Mouse (Mus musculus): ENCODE data around the gene Brinp2. TPM values are rescaled to one million over a fixed set of nuclear protein-coding genes. Genes with fewer than 3 reads are reported as not detected.

Brinp2 gene
- total and polyA plus RNA-seq, 2 experiments from 2014 or later = 40.6 to 54.1 TPM

DNA sequence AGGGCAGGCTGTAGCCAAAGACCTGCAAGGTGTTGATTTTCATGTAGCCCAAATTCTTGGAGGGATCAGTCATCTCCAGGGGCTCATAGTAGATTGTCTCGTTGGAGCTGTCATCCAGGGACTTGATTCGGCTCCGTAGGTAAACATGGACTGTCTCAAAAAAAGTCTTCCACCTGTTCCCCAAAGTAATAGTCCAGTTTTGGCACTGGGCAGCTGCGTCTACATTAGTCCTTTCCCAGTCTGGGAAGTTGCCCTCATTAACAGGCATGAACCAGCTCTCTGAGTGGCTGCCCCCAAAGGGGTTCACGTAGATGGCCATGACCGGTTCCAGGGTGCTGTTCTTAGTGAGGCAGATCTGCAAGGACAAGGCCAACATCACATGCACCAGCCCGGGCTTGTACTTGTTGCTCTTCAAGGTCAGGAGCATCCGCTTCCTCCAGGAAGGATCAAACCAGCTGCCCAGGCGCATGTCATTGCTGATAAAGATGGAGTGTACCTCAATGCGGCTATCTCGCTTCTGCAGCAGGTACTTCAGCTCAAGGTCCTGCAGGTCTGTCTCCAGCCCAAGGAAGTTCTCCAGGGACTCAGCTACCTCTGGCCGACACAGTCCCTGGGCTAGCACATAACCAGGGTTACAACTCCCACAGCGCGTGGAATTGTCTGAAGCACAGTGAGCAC lies 109.5 kb downstream of the Brinp2 start:
- no peaks in the 10 kb centered on the region for H3K27me3 ChIP-seq (ENCODE audit: insufficient read depth, low read length)
- H3K9ac ChIP-seq = no peak overlapping the region
- no peaks in the 10 kb centered on the region for H3K9me3 ChIP-seq (ENCODE audit: low read length)
- peaks cover 29% of the 10 kb centered on the region for H3K36me3 ChIP-seq (ENCODE audit: insufficient read depth)
- WGBS = 96% methylated on average over 14 of the region's 14 CpGs
- H3K4me1 ChIP-seq (ENCODE audit: insufficient read depth) = no peaks in the 10 kb centered on the region
- no peak for TF ChIP-seq CTCF (IDR thresholded peaks at IDR 0.05; ENCODE audit: low read depth)
- H3K27ac ChIP-seq (ENCODE audit: low read depth, low read length) = no peak overlapping the region
- no peak overlapping the region for H3K4me2 ChIP-seq (ENCODE audit: low read depth)
- no peak overlapping the region for H3K4me3 ChIP-seq (ENCODE audit: low read depth, low read length)
- ATAC-seq (no peak), DNase-seq (no peak)

GRCm38 (mm10) chr1:158245486-158245885 lies 110.6 kb downstream of the Brinp2 start:
- no peak overlapping the region for H3K9ac ChIP-seq
- H3K4me2 ChIP-seq (ENCODE audit: low read depth) = no peak overlapping the region
- DNase-seq = no peak
- H3K27ac ChIP-seq (ENCODE audit: low read depth, low read length) = no peak overlapping the region
- H3K4me1 ChIP-seq (ENCODE audit: insufficient read depth) = no peaks in the 10 kb centered on the region
- peaks cover 29% of the 10 kb centered on the region for H3K36me3 ChIP-seq (ENCODE audit: insufficient read depth)
- ATAC-seq = no peak
- no peaks in the 10 kb centered on the region for H3K27me3 ChIP-seq (ENCODE audit: insufficient read depth, low read length)
- 86% methylated on average over 8 of the region's 8 CpGs for WGBS
- TF ChIP-seq CTCF (IDR thresholded peaks at IDR 0.05; ENCODE audit: low read depth) = no peak
- no peak overlapping the region for H3K4me3 ChIP-seq (ENCODE audit: low read depth, low read length)
- no peaks in the 10 kb centered on the region for H3K9me3 ChIP-seq (ENCODE audit: low read length)

DNA sequence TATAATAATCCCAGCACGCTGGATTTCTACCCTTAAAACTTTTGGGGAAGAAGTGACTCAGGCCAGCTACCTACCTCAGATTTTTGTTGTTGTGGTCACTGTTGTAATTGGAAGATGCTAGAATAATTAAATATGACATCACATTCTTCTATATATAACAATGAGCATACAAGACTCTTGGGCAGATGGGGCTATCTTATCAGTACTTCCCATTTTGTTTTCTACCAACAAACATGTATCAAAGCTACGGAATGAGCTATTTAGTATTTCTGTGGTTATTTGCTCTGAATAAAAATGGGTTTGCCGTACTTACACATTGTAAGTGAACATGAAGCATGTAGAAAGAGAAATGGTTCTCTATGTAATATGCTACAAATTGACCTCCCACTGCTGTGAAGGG lies 112.1 kb downstream of the Brinp2 start:
- H3K4me2 ChIP-seq (ENCODE audit: low read depth) = no peak overlapping the region
- no peaks in the 10 kb centered on the region for H3K4me1 ChIP-seq (ENCODE audit: insufficient read depth)
- no peak for TF ChIP-seq CTCF (IDR thresholded peaks at IDR 0.05; ENCODE audit: low read depth)
- no peak overlapping the region for H3K27ac ChIP-seq (ENCODE audit: low read depth, low read length)
- WGBS = 94% methylated on average over 3 of the region's 3 CpGs
- H3K36me3 ChIP-seq (ENCODE audit: insufficient read depth) = peaks cover 26% of the 10 kb centered on the region
- no peak overlapping the region for H3K4me3 ChIP-seq (ENCODE audit: low read depth, low read length)
- no peaks in the 10 kb centered on the region for H3K9me3 ChIP-seq (ENCODE audit: low read length)
- no peak for DNase-seq
- H3K9ac ChIP-seq = no peak overlapping the region
- ATAC-seq = no peak
- no peaks in the 10 kb centered on the region for H3K27me3 ChIP-seq (ENCODE audit: insufficient read depth, low read length)

DNA sequence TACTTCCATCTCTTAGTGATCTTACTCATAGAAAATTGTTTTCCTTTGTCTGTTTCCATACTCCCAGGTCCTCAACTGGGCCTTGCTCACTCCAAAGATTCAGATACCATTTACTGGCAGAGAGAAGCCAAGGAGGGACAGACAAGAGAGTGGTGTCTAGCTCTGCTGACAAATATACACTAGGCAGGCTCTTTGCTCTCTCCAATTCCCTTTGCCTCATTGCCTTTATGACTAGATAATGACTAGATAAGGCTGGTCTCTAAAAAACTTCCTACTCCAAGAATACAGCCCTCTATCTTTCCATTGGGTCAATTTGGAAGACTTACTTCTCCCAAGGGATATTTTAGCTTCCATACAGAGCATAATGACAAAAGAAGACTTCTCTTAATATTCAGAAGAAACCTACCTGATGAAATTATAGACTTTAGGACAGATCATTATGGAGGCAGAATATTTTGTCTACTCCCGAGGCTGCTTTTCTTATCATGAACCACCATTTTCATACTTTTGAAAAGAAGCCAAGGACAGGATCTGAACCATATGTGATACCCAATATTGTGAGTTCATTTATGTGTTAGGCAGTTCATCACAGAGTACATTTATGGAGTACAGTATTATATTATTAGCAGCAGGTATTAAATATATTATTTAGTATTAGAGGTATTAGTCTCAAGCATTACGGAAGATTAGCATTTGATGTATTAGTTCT lies 114.1 kb downstream of the Brinp2 start:
- Histone ChIP-seq H3K27ac (ENCODE audit: low read depth, low read length) (no peak overlapping the region), H3K36me3 (ENCODE audit: insufficient read depth) (peaks cover 13% of the 10 kb centered on the region), H3K9me3 (ENCODE audit: low read length) (no peaks in the 10 kb centered on the region), H3K4me3 (ENCODE audit: low read depth, low read length) (no peak overlapping the region), H3K9ac (no peak overlapping the region), H3K4me2 (ENCODE audit: low read depth) (no peak overlapping the region), H3K27me3 (ENCODE audit: insufficient read depth, low read length) (no peaks in the 10 kb centered on the region), H3K4me1 (ENCODE audit: insufficient read depth) (no peaks in the 10 kb centered on the region)
- DNase-seq (no peak), ATAC-seq (no peak)
- 70% methylated on average over 2 of the region's 2 CpGs for WGBS
- TF ChIP-seq CTCF (IDR thresholded peaks at IDR 0.05; ENCODE audit: low read depth) = no peak

GRCm38 (mm10) chr1:158239841-158240240 lies 116.3 kb downstream of the Brinp2 start:
- TF ChIP-seq CTCF (IDR thresholded peaks at IDR 0.05; ENCODE audit: low read depth) = no peak
- 94% methylated on average over 2 of the region's 2 CpGs for WGBS
- Histone ChIP-seq H3K27me3 (ENCODE audit: insufficient read depth, low read length) (no peaks in the 10 kb centered on the region), H3K36me3 (ENCODE audit: insufficient read depth) (no peaks in the 10 kb centered on the region), H3K4me3 (ENCODE audit: low read depth, low read length) (no peak overlapping the region), H3K4me1 (ENCODE audit: insufficient read depth) (no peaks in the 10 kb centered on the region), H3K27ac (ENCODE audit: low read depth, low read length) (no peak overlapping the region), H3K9ac (no peak overlapping the region), H3K4me2 (ENCODE audit: low read depth) (no peak overlapping the region), H3K9me3 (ENCODE audit: low read length) (no peaks in the 10 kb centered on the region)
- no peak for ATAC-seq
- no peak for DNase-seq

DNA sequence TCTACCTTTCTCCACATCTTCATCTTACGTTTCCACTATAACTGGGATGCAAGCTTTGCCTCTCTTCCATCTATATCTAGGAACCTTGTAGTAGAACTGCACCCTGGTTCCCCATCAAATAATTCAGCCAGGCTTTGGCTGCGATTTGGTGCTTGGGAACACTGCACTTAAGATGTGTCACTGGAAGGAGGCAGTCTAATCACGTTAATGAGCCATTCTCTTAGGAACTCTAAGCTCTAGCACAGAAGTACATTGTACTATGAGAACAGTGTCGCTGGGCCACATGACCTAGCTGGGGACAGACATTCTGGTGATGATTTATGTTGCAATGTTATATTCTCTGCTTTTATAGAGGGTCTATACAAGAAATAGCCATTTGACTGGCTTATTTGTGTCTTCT lies 117.4 kb downstream of the Brinp2 start:
- no peak for DNase-seq
- ATAC-seq = peak; percentile 56; the same call in 1 of the 2 replicates

DNA sequence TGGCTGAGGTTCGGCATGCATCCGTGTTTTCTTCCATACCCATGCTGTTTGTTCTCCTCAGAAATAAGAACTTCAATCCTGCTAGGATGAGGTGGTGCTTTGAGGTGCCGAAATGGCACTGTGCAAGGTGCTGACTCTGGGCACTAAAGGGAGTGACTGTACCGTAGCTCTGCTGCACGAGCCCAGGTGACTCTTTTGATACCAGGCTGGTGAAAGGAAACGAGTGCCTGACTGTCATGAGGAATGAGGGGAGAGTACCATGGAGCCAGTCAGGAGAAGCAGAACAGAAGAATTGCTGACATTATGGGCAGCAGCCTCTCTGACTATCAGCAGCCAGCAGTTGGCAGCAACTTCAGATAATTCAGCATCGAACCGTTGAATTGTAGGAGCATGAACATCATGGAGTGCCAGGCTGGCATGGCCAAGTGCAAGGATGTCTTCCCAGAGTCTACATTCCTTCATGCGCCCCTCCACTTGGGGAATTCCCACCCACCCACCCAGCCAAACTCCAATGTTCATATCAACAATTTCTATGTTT lies 127.4 kb downstream of the Brinp2 start:
- Histone ChIP-seq H3K27ac (ENCODE audit: low read depth, low read length) (no peak overlapping the region), H3K4me2 (ENCODE audit: low read depth) (no peak overlapping the region), H3K4me3 (ENCODE audit: low read depth, low read length) (no peak overlapping the region), H3K27me3 (ENCODE audit: insufficient read depth, low read length) (no peaks in the 10 kb centered on the region), H3K36me3 (ENCODE audit: insufficient read depth) (no peaks in the 10 kb centered on the region), H3K4me1 (ENCODE audit: insufficient read depth) (no peaks in the 10 kb centered on the region), H3K9me3 (ENCODE audit: low read length) (no peaks in the 10 kb centered on the region), H3K9ac (no peak overlapping the region)
- DNase-seq (no peak), ATAC-seq (no peak)
- 80% methylated on average over 9 of the region's 9 CpGs for WGBS
- TF ChIP-seq CTCF (IDR thresholded peaks at IDR 0.05; ENCODE audit: low read depth) = no peak

More for the DNA sequence above, 117.4 kb downstream of the Brinp2 start:
- Histone ChIP-seq H3K4me1 (ENCODE audit: insufficient read depth) (no peaks in the 10 kb centered on the region), H3K9ac (no peak overlapping the region), H3K27me3 (ENCODE audit: insufficient read depth, low read length) (no peaks in the 10 kb centered on the region), H3K27ac (ENCODE audit: low read depth, low read length) (no peak overlapping the region), H3K36me3 (ENCODE audit: insufficient read depth) (no peaks in the 10 kb centered on the region), H3K4me2 (ENCODE audit: low read depth) (no peak overlapping the region), H3K9me3 (ENCODE audit: low read length) (no peaks in the 10 kb centered on the region), H3K4me3 (ENCODE audit: low read depth, low read length) (no peak overlapping the region)
- 0 out of 2 replicates have a peak, but pooled peaks have one; percentile 16 for TF ChIP-seq CTCF (IDR thresholded peaks at IDR 0.05; ENCODE audit: low read depth)
- 37% methylated on average over 4 of the region's 4 CpGs for WGBS

Data from forebrain, postnatal 0 days (tissue).